Mouse (Mus musculus): ENCODE measurements around the gene Poc1b.

GRCm38 (mm10) chr10:99204553-99204952 lies 97.7 kb downstream of the Poc1b start:
- TF ChIP-seq POLR2A (IDR thresholded peaks at IDR 0.05; ENCODE audit: borderline replicate concordance, insufficient read depth, low read length), result no peak
- TF ChIP-seq CTCF (IDR thresholded peaks at IDR 0.05; ENCODE audit: borderline replicate concordance, insufficient read depth, low read depth, low read length), result no peak
